Mouse (Mus musculus) C2C12 (cell line): ENCODE data around the gene Cadm1.

Experiments used
- CTCF ChIP-seq: IDR thresholded peaks from one replicate; pipeline ENCODE4 v1.5.1; 2011; ENCODE audit not compliant: control insufficient read depth, insufficient read depth, insufficient read length
- MAX ChIP-seq: IDR thresholded peaks from one replicate; pipeline ENCODE4 v1.6.1; 2011; ENCODE audit warnings: mild to moderate bottlenecking, control low read depth
- USF1 ChIP-seq: IDR thresholded peaks from one replicate; pipeline ENCODE4 v1.6.1; 2011; ENCODE audit warnings: low read depth, mild to moderate bottlenecking, control low read depth, moderate library complexity

DNA sequence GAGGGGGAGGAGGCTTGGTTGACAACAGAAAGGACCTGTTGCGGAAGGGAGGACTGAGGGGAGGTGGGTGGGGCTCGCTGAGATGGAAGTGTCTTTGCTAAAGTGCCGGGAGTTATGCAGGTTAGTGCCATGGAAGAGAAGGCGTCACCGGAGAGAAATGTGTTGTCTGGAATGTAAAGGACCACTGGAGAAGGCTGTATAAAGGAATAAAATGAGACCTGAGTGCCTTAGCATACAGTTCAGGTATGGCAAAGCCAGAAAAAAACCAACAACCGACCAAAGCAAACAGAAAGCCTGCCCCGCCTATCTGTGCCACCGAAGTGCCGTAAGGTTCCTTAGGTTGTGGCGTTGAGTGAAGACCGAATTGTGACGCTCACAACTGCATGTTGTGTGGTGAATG, 18.4 kb downstream of the Cadm1 start:
- TF ChIP-seq CTCF (no peak), MAX (no peak), USF1 (no peak)
